Mouse (Mus musculus) inflammation-experienced regulatory T-cells (primary cell): ENCODE data around the gene Gm38655. TPM values are rescaled to one million over a fixed set of nuclear protein-coding genes. Genes with fewer than 3 reads are reported as not detected.

ENCODE experiments used
- polyA plus RNA-seq, 2 experiments: library from polyadenylated mRNA; unstranded; fragments of 100-300 nt; shearing (Covaris generic); gene quantifications; one replicate each; pipeline ENCODE4 v1.2.1; 2017

Gene Gm38655
- not detected for polyA plus RNA-seq

GRCm38 (mm10) chr17:25175411-25175810, at the start of gene Gm38655:
TSS of gene Gm38655 (minus strand) at chr17:25175471.

GRCm38 (mm10) chr17:25188150-25189031, 13.1 kb upstream of the Gm38655 start, which contains the start of gene Unkl:
TSS of gene Unkl (plus strand) at chr17:25188397.

GRCm38 (mm10) chr17:25184129-25184691, 8.9 kb upstream of the Gm38655 start, which contains the start of gene BC003965:
TSS of gene BC003965 (plus strand) at chr17:25184554.

GRCm38 (mm10) chr17:25162161-25162560, 13.1 kb downstream of the Gm38655 start, which contains the start of gene Ccdc154:
TSS of gene Ccdc154 (plus strand) at chr17:25162461.

GRCm38 (mm10) chr17:25133275-25133698, 42.0 kb downstream of the Gm38655 start, which contains the start of gene Clcn7:
TSS of gene Clcn7 (plus strand) at chr17:25133391.

Other genes starting within 250 kb of the Gm38655 start
- 10 to 100 TPM; 47.9 to 60.0 TPM for gene Mapk8ip3, start 238.5 kb downstream of the Gm38655 start, polyA plus RNA-seq
- 10 to 100 TPM; 25.0 to 31.5 TPM for gene Jpt2, start 214.8 kb downstream of the Gm38655 start, polyA plus RNA-seq
- 10 to 100 TPM in 1 of 2 experiments, 1 to 10 TPM in 1; 8.2 to 10.2 TPM for gene Cramp1l, start 159.7 kb downstream of the Gm38655 start, polyA plus RNA-seq
- 10 to 100 TPM; 20.7 to 27.0 TPM for gene Ift140, start 159.4 kb downstream of the Gm38655 start, polyA plus RNA-seq
- gene Tmem204, start 91.9 kb downstream of the Gm38655 start, polyA plus RNA-seq: 1 to 10 TPM; 1.6 to 1.7 TPM
- 10 to 100 TPM; 27.2 to 36.5 TPM for gene Telo2, start 59.5 kb downstream of the Gm38655 start, polyA plus RNA-seq
- 1 to 10 TPM in 1 of 2 experiments, not detected in 1; 3.6 TPM for gene Ptx4, start 54.7 kb downstream of the Gm38655 start, polyA plus RNA-seq
- 10 to 100 TPM; 32.2 to 36.1 TPM for gene Clcn7, start 42.1 kb downstream of the Gm38655 start, polyA plus RNA-seq
- under 1 TPM in 1 of 2 experiments, not detected in 1; 0.47 TPM for gene Ccdc154, start 13.0 kb downstream of the Gm38655 start, polyA plus RNA-seq
- 10 to 100 TPM; 27.3 to 34.1 TPM for gene BC003965, start 9.1 kb upstream of the Gm38655 start, polyA plus RNA-seq
- gene Unkl, start 12.9 kb upstream of the Gm38655 start, polyA plus RNA-seq: 10 to 100 TPM; 40.2 to 46.5 TPM
- gene Gnptg, start 64.7 kb upstream of the Gm38655 start, polyA plus RNA-seq: 100 to 1,000 TPM in 1 of 2 experiments, 10 to 100 TPM in 1; 92.8 to 106 TPM
- 10 to 100 TPM; 45.7 to 51.8 TPM for gene Tsr3, start 64.7 kb upstream of the Gm38655 start, polyA plus RNA-seq
- gene Baiap3, start 80.9 kb upstream of the Gm38655 start, polyA plus RNA-seq: 10 to 100 TPM; 18.0 to 45.5 TPM
- gene Ube2i, start 99.2 kb upstream of the Gm38655 start, polyA plus RNA-seq: 100 to 1,000 TPM; 561 to 579 TPM
- gene Prss34, start 122.9 kb upstream of the Gm38655 start, polyA plus RNA-seq: 1 to 10 TPM in 1 of 2 experiments, under 1 TPM in 1; 0.13 to 2.9 TPM
- not detected for gene Prss28, start 133.2 kb upstream of the Gm38655 start, polyA plus RNA-seq
- gene Prss29, start 143.2 kb upstream of the Gm38655 start, polyA plus RNA-seq: not detected
- 1 to 10 TPM in 1 of 2 experiments, under 1 TPM in 1; 0.33 to 5.1 TPM for gene Tpsab1, start 170.1 kb upstream of the Gm38655 start, polyA plus RNA-seq
- gene Tpsb2, start 190.8 kb upstream of the Gm38655 start, polyA plus RNA-seq: not detected
- gene Tpsg1, start 193.8 kb upstream of the Gm38655 start, polyA plus RNA-seq: not detected